Mouse (Mus musculus): ENCODE results near the gene Wnt7b. TPM values are rescaled to one million over a fixed set of nuclear protein-coding genes. Genes with fewer than 3 reads are reported as not detected.

Wnt7b gene
- 0.53 TPM for polyA plus RNA-seq (2014; fragmentation: Illumina TruSeq; extraction: RNeasy Lipid Tissue Mini Kit (QIAGEN cat#74804); ENCODE audit: low read depth, low replicate concordance)

GRCm38 (mm10) chr15:85582356-85582910 is at the start of gene Wnt7b:
TSS of gene Wnt7b (minus strand) at chr15:85582473.

DNA sequence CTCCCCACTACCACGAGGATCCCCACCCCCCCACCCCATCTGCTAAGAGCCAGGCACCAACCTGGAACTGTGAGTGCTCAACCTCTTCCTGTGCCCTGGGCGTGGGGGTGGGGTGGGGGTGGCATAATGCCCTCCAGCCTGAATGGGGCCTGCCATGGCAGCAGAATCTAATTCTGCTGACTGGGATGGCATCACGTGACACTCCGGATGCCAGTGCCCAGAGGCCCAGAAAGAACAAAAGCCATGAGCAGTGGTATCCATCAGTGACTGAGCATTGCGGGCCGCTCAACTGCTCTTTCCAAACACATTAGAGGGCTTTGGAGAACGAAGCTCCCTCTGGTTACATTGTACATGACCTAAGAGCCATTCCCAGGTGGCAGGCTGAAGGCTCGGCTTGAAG is 79.1 kb downstream of the Wnt7b start, which contains the start of gene 7530416G11Rik:
TSS of gene 7530416G11Rik (minus strand) at position 101 of the 400 bp plus-strand sequence.

Other genes with a start within 250 kb of the Wnt7b start
- gene Atxn10, start 246.2 kb downstream of the Wnt7b start, polyA plus RNA-seq (2014; fragmentation: Illumina TruSeq; extraction: RNeasy Lipid Tissue Mini Kit (QIAGEN cat#74804); ENCODE audit: low read depth, low replicate concordance): 121 TPM
- gene 7530416G11Rik, start 79.2 kb downstream of the Wnt7b start, polyA plus RNA-seq (2014; fragmentation: Illumina TruSeq; extraction: RNeasy Lipid Tissue Mini Kit (QIAGEN cat#74804); ENCODE audit: low read depth, low replicate concordance): not detected
- gene Ppara, start 152.5 kb upstream of the Wnt7b start, polyA plus RNA-seq (2014; fragmentation: Illumina TruSeq; extraction: RNeasy Lipid Tissue Mini Kit (QIAGEN cat#74804); ENCODE audit: low read depth, low replicate concordance): 19.4 TPM
- gene Cdpf1, start 229.2 kb upstream of the Wnt7b start, polyA plus RNA-seq (2014; fragmentation: Illumina TruSeq; extraction: RNeasy Lipid Tissue Mini Kit (QIAGEN cat#74804); ENCODE audit: low read depth, low replicate concordance): 3.4 TPM
- gene Pkdrej, start 239.3 kb upstream of the Wnt7b start, polyA plus RNA-seq (2014; fragmentation: Illumina TruSeq; extraction: RNeasy Lipid Tissue Mini Kit (QIAGEN cat#74804); ENCODE audit: low read depth, low replicate concordance): 0.08 TPM
- 13.4 TPM for gene Ttc38, start 249.8 kb upstream of the Wnt7b start, polyA plus RNA-seq (2014; fragmentation: Illumina TruSeq; extraction: RNeasy Lipid Tissue Mini Kit (QIAGEN cat#74804); ENCODE audit: low read depth, low replicate concordance)